Mouse (Mus musculus) CH12.LX (cell line): Measurements from ENCODE around the gene Rab11fip3.

ENCODE experiments used
- BHLHE40 ChIP-seq: IDR thresholded peaks from 2 replicates; pipeline ENCODE4 v1.6.1; 2011; ENCODE audit warnings: mild to moderate bottlenecking, low read depth, low read length, improper control_type of control experiment
- CHD2 ChIP-seq: IDR thresholded peaks from 2 replicates; pipeline ENCODE4 v1.6.1; 2011; ENCODE audit warnings: low read length, improper control_type of control experiment
- CTCF ChIP-seq, 2 experiments: IDR thresholded peaks in 1 of 2; conservative IDR thresholded peaks in 1 of 2; 2 replicates each; pipeline ENCODE4 v1.5.1; 2011 to 2012; ENCODE audit warnings: low read depth in 2 of 2, low read length in 2 of 2, improper control_type of control experiment in 1 of 2, inconsistent platforms in 1 of 2, mild to moderate bottlenecking in 1 of 2, moderate library complexity in 1 of 2
- HCFC1 ChIP-seq: IDR thresholded peaks from 2 replicates; pipeline ENCODE4 v1.6.1; 2012; ENCODE audit warnings: low read depth, mild to moderate bottlenecking, inconsistent platforms, low read length, improper control_type of control experiment
- JUN ChIP-seq: IDR thresholded peaks from 2 replicates; pipeline ENCODE4 v1.6.1; 2011; ENCODE audit warnings: low read depth, mild to moderate bottlenecking, low read length, improper control_type of control experiment, moderate library complexity; ENCODE audit not compliant: insufficient read depth
- NELFE ChIP-seq: IDR thresholded peaks from 2 replicates; pipeline ENCODE4 v1.6.1; 2011; ENCODE audit warnings: low read depth, low read length, improper control_type of control experiment
- POLR2A ChIP-seq: IDR thresholded peaks from 2 replicates; pipeline ENCODE4 v1.6.1; 2011; ENCODE audit warnings: low read depth, mild to moderate bottlenecking, improper control_type of control experiment, low read length
- POLR2AphosphoS2 ChIP-seq: IDR thresholded peaks from 2 replicates; pipeline ENCODE4 v1.6.1; 2011; ENCODE audit warnings: low read depth, low read length, improper control_type of control experiment
- SMC3 ChIP-seq: IDR thresholded peaks from 2 replicates; pipeline ENCODE4 v1.6.1; 2011; ENCODE audit warnings: low read depth, low read length, improper control_type of control experiment
- TCF12 ChIP-seq: IDR thresholded peaks from 2 replicates; pipeline ENCODE4 v1.6.1; 2014; ENCODE audit warnings: low read depth, mild to moderate bottlenecking, inconsistent platforms, low read length, improper control_type of control experiment
- USF1 ChIP-seq: IDR thresholded peaks from 2 replicates; pipeline ENCODE4 v1.6.1; 2014; ENCODE audit warnings: low read depth, mild to moderate bottlenecking, inconsistent platforms, low read length, improper control_type of control experiment
- USF2 ChIP-seq: conservative IDR thresholded peaks from 2 replicates; pipeline ENCODE4 v1.6.1; 2011; ENCODE audit warnings: low read depth, low read length, improper control_type of control experiment
- ZMIZ1 ChIP-seq: IDR thresholded peaks from 2 replicates; pipeline ENCODE4 v1.6.1; 2012; ENCODE audit warnings: low read depth, mild to moderate bottlenecking, inconsistent platforms, low read length, improper control_type of control experiment

DNA sequence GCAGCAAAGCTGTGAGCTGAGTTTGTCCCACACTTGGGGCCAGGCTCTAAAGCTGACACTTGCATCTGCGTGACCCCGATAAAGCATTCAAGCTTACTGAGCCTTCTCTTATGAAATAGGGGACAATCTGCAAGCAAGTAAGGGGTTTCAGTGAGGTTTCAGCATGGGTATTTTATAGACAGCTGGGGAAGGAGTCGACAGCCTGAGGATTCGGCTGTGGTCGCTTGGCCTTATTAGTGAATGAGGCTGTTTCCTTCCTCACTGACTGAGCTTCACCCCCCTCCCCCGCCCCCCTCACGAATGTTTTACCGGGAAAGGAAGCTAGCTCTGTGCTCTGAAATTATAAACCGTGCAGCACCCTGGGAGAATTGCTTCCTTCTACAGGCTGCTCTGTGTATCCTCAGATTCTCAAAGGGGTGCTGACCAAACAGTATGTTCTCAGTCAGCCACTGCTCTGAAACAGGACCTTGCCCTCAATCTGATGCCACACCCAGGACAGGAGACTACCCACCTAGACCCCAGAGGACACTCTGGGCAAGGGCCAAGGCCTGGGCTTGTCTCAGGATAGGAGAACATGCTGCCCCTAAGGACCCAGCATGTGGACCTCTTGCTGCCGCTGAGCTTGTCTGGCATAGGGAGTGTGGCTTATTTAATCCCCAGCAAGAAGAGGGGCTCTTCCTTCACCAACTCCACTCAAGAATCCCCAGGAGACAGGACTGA is 63.5 kb downstream of the Rab11fip3 start:
- TF ChIP-seq USF1 (no peak), BHLHE40 (no peak), JUN (no peak), USF2 (no peak), POLR2A (no peak), CTCF (conservative IDR thresholded peaks at IDR 0.05 in 1 of 2, IDR thresholded peaks at IDR 0.05 in 1 of 2; ENCODE audit: low read depth in 2 of 2, low read length in 2 of 2) (no peak), CHD2 (no peak), HCFC1 (no peak), SMC3 (no peak), NELFE (no peak), ZMIZ1 (no peak), TCF12 (no peak), POLR2AphosphoS2 (no peak)
